Mouse (Mus musculus) erythroblast, embryonic 14.5 days (primary cell): ENCODE measurements around the gene Znrf1.

Experiments used
- GATA1 ChIP-seq: IDR thresholded peaks from 2 replicates; pipeline ENCODE4 v1.6.1; 2012; ENCODE audit warnings: low read length, inconsistent platforms, mixed read lengths
- TAL1 ChIP-seq: IDR thresholded peaks from 3 replicates; pipeline ENCODE4 v1.6.1; 2012; ENCODE audit warnings: low read length, inconsistent platforms, mixed read lengths

- TF ChIP-seq TAL1 (no peak), GATA1 (no peak)
Measured at GRCm38 (mm10) chr8:111606961-111607360, 71.1 kb downstream of the Znrf1 start.
